Mouse (Mus musculus) kidney, postnatal 25 days (tissue): ENCODE results near the gene Pthlh.
"Not testable (repeated sequence)": the region's sequence is repeated elsewhere in the genome, so short reads cannot be mapped to it uniquely, and the experiment has no call there.

Experiments used
- DNase-seq, 2 experiments: peaks; one replicate each; pipeline ENCODE4 v3.0.0; 2021; ENCODE audit warnings: mixed read lengths in 2 of 2

The Pthlh gene

GRCm38 (mm10) chr6:147263587-147264565 lies at the start of gene Pthlh:
TSS of gene Pthlh (minus strand) at chr6:147264183.
- DNase-seq = peak; percentile 62 to 81

DNA sequence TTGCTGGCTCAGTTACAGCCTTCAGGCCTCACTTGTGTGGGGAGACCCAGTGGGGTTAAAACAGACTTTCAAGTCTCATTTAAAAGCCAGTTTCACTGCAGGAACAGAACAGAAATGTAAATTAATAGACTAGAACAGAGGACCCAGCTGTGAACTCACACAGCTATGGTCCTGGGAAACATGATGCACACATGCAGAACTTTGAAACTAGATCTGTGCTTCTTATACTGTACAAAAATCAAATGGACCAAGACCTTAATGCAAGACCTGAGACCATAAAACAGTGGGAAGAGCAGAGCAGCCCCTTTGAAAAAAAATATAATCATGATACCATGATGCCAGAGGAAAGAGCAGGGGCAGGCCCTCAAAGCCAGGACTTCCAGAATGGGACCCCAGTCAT lies 49.3 kb upstream of the Pthlh start:
- DNase-seq = no peak

GRCm38 (mm10) chr6:147310435-147310978 lies 46.5 kb upstream of the Pthlh start:
- no peak for DNase-seq

DNA sequence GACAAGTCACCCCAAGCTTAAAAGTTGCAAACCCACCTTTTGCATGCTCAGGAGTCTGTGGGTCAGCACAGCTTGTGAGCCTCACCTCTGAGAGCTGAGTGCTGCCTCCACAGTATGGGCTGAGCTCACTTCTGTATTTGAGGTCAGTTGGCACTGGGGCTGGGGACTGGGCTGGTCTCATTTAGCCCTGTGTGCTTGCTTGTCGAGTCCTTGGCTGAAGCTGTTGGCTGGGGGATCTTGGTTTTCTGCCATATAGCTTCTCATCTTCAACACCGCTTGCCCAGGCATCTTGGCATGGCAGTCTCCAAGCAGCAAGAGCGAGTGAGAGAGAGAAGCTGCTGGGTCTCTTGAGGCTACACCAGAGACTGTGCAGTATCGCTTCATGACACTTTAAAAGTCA lies 46.1 kb upstream of the Pthlh start:
- no peak for DNase-seq

DNA sequence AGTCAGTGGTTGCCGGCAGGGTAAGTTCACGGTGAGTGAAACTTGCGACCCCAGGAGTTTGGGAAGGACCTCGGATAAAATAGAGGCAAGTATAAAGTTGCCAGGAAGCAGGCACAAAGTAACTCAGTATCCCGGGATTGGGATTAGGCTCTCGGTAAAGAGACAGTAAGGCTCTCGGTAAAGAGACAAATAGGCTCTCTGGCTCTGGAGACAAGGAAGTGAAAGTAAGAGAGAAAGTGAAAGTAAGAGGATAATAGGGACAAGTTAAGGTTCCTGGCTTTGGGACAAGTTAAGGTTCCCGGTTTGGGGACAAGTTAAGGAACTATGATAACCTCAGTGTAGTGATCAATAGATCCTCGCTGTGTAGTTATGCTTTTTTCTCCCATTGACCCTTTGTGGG lies 40.3 kb upstream of the Pthlh start:
- DNase-seq = not testable (repeated sequence)

DNA sequence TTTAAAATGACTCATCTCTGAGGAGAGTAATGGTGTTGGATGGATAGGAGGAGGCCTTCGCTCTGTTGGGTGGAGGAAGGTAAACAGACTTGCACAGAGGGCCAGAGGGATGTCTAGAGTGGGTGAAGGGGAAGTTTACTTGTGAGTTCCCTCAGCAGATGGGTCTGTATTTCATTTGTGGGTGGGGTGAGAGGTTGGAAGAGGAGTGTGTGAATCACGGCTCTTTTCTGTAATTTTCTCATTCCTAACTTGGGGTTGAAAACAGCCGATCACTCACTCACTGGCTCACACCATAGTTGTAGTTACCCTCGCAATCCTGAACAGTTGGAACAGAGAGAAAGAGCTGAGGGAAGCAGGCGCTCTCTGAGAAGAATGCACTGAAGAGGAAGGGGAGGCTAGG lies 35.6 kb upstream of the Pthlh start:
- DNase-seq = no peak

DNA sequence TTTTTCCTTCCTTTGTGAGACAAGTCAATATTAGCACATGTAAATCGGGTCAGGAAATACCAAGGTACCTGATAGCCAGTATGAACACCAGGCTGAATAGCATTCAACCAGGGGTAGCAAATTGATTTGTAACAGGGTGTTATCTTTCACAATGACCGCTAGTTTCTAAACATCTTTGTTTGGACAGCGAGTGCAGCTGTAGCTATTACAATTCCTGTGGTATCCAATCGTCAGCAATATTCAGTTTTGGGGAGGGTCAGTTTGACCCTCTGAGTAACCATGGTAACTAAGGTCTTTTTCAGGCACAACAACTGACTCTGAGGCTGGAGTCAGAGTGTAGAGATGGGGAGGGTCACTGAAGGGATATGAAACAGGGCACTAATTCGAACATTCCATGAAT lies 15.3 kb upstream of the Pthlh start:
- no peak for DNase-seq

- no peak for DNase-seq
Measured at GRCm38 (mm10) chr6:147268143-147268790, 4.3 kb upstream of the Pthlh start.

DNA sequence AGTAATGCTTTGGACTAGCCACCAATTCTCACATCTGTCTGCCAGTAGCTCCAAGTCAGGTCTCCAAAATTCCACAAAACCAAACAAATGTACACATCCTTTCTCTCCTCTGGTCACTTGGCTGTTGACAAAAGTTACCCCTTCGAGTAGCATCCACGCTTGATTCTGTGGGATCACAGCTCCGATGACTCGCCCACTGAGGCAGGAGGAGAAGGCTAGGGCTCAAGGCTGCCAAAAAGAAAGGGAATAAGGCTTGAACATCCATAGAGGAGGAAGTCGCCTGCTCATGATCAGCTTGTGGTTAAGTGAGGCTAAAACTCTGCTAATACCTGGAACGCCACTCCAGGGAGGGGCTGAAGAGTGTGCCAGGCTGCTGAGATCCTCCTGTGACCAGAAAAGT lies 2.5 kb upstream of the Pthlh start:
- no peak for DNase-seq

DNA sequence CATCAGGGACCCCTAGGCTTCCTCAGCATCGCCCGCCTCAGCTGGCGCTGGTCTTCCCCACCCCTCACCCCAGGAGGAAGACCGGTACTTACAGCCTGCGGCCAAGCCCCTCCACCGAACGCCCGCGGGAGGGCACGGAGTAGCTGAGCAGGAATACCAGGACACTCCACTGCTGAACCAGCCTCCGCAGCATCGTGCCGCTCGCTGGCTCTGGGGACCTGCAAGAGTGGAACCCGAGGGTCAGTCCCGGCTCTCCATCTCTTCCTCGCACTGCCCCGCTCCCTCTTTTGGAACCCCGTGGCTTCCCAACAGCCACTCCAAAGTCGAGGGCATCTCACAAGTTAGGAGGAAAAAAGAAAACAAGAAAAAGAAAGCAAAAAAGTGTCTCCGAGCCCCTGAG lies 805 bp downstream of the Pthlh start:
- DNase-seq = no peak

- DNase-seq = no peak
Measured at GRCm38 (mm10) chr6:147261616-147262015, 2.4 kb downstream of the Pthlh start.

GRCm38 (mm10) chr6:147260766-147261165 lies 3.2 kb downstream of the Pthlh start:
- DNase-seq = no peak

DNA sequence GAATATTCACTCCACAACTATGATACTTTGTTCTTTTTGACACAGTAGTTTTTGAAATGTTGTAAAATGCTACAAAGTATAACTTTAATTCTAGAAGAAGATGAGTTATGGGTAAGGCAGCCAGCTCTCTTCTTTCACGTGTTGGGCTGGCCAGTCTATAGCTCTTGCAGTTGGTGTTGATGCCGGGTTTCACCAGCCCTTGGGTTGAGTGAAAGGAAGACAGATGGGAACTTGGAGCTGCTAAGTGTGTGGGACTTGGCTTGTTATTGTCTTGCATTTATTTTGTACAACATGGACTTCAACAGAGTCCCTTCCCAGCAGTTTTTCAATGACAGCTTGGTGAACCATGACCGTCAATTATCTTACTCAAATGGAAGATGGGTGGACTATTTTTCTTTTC lies 16.2 kb downstream of the Pthlh start:
- DNase-seq = no peak

GRCm38 (mm10) chr6:147244294-147244693 lies 19.7 kb downstream of the Pthlh start:
- no peak for DNase-seq

GRCm38 (mm10) chr6:147243655-147244054 lies 20.3 kb downstream of the Pthlh start:
- DNase-seq = no peak

DNA sequence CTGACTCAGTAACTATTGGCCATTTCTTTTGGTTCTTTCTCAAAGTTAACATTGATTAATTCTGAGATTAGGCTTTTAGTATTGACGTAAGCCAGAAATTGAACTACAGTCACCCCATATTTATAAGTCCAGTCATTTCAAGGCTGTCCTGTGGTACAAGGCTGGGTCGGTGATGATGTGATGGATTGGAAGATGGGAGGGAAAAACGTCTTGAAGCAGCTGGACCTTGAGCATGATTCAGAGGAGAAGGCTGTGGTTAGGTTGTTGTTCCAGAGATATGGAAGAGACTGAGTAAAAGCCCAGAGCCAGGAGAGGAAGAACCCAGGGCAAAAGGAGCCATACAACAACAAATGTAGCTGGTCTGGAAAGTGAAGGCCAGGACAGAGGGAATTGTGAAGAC lies 22.4 kb downstream of the Pthlh start:
- no peak for DNase-seq

DNA sequence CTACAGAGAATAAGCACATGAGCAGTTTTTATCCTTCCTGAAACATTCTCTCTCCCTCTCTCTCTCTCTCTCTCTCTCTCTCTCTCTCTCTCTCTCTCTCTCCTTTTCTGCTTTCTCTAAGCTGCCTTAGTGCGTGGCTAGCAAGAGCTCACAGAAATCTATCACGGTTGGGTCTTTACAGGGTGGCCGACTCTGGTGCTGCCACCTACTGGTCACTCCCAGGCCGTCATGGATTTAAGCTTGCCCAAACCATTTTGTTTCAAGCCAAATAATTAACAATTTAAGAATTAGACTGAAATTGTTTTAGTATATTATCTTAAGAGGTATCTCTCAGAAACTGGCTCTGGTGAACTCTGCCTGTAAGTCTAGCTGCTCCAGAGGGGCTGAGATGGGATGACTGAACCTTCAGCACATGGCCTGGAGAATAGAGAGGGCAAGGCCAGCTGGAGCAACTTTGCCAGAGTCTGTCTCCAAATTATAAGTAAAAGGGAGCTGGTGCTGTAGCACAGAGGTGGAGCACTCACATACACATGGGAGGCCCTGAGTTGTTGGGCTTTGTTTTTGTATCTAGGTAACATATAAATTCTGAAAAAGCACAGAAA lies 23.7 kb downstream of the Pthlh start:
- peak in 1 of 2 experiments; percentile 68 for DNase-seq

DNA sequence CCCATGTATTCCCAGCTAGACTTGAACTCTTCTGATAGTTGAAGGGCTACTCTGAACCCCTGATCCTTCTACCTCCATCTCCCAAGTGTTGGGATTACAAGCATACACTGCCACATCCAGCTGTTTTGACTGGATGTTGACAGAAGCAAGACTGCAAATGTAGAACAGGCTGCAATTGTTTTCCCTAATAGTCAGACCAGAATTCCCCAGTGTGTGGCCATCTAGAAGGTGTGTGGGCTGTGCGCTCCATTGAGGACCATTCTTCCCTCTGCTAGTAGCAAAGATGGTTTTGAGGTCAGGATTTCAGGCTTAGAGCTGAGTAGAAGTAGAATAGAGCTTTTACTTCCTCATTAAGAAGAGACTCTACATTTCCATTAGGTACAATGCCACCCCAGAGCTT lies 37.3 kb downstream of the Pthlh start:
- DNase-seq = no peak

DNA sequence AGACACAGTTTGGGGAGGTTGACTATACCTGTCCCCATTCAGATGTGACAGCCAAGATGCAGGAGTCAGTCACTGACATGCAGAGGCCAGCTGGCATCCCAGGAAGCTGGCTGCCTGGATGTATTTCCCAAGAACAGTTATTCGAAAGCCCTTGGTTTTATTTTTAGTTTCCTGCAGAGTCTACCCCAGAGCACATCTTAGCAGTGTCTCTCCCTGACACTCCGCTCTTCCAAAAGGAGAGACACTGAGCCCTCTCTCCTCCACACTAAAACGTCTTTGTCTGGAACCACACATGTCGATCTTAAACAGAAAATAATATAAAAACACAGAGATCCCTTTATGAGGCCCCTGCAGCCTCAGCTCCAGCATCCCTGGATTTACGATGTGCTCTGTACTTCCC lies 44.9 kb downstream of the Pthlh start:
- DNase-seq = no peak

- DNase-seq = no peak
Measured at GRCm38 (mm10) chr6:147216156-147216555, 47.8 kb downstream of the Pthlh start.

- no peak for DNase-seq
Measured at GRCm38 (mm10) chr6:147207821-147208330, 56.1 kb downstream of the Pthlh start.
